Mouse (Mus musculus) right cerebral cortex, postnatal 14 days (tissue): Measurements from ENCODE around the gene H2-M10.2.

Experiments used
- DNase-seq: peaks from one replicate; pipeline ENCODE4 v3.0.0; 2022

Gene H2-M10.2

DNA sequence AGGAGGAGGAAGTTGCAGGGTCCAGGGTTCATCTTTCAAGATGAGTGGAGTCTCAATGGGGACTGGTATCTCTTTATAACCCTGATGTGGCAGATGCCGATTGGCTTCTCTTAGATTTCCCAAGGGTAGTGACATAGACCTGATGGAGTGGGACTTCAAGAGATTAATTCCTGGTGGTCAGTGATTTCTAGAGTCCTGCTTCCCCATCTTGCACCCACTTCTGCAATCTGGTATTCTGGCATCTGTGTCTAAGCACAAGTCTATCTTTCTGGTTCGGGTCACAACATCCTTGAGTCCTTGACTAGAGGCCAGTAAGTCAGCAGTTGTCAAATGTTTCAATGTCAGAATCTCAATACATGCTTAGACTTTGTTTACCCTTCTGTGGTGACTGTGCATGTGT is at the start of gene H2-M10.2:
H2-M10.2 (minus strand) TSS at position 101 of the 400 bp plus-strand sequence.
- no peak for DNase-seq

DNA sequence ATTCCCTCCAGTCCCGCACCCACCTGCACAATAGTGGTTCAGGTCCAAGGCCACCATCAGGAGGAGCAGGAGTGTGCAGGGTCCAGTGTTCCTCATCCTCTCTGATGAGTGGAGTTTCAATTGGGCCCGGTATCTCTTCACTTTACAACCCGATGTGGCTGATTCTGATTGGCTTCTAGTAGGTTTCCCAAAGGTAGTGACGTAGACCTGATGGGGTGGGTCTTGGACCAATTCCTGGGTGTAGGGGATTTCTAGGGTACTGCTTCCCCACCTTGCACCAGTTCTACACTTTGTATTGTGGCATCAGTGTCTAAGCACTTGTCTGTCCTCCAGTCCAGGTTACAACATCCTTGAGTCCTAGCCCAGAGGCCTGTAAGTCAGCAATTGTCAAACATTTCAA is 39.8 kb upstream of the H2-M10.2 start, which contains the start of gene H2-M10.1:
H2-M10.1 (minus strand) TSS at position 101 of the 400 bp plus-strand sequence.
- no peak for DNase-seq

DNA sequence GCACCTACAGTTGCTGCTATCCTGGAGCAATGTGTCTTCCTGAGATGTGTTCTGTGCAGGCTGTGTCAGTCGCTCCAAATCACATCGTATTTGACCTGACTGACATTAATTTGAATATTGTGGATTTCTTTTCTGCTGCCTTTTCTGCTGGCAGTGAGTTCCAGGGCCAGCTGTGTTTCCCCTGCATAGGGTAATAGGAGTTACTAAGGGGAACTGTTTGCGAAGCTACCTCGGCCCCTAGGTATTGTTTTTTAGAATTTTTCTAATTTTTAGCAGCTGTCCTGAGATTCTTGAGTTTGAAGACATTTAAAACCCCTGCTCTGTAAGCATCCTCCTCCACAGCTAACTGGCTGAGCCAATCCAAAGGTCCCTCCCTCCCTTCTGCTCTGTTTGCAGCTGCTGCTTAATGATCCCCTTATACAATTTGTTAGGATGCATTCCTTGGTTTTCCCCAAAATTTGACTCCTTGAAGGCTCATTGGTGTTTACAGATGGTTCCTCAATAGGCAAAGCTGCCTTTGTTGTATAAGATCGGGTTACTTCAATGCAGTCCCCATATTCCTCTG is 29.5 kb upstream of the H2-M10.2 start:
- DNase-seq = no peak

DNA sequence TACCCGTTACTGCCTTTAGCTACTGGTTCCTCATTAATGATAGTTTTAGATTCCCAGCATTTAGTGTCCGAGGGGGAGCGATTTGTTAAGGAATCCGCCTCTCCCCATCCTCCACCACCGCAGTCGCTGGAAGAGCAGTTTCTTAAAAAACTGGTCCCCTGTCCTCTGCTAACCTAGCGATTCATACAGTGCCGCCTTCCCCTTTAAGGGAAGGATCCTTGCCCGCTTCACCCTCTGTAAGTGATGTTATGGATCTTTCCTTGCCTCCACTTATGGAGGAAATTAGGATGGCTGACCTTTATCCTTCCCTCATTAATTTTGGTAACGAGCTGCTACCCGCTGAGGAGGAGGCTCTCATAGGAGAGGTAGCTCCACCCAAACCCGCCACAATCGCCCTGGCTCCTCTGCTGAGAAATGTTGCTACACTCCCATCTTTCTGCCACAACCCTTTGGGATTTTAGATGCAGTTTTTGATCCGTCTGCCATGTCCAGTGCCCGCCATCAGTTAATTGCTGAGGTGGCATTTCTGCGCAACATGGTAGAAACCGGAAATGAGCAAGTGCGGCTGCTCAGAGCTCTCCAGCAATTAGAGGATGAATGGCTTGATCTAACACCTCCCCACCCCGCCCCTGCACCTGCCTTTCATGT is 28.9 kb upstream of the H2-M10.2 start:
- peak; percentile 61 for DNase-seq

DNA sequence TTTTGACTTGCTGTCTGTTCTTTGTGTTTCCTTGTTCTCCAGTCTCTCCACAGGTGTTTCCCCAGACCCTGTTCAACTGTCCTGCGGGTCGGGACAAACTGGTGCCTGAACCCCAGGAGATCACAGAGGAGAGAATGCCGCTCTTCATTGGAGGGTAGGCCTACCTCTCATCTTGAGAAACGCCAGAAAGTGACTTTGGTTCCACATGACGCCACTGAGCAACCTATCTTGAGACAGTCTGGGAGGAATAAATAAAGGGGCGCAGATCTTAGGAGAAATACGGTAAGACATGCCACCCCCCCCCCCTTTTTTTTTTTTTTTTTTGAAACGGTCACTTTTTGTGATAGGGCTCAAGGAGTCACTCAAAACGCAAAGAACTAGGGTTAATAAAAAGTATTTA is 28.2 kb upstream of the H2-M10.2 start:
- DNase-seq = no peak

DNA sequence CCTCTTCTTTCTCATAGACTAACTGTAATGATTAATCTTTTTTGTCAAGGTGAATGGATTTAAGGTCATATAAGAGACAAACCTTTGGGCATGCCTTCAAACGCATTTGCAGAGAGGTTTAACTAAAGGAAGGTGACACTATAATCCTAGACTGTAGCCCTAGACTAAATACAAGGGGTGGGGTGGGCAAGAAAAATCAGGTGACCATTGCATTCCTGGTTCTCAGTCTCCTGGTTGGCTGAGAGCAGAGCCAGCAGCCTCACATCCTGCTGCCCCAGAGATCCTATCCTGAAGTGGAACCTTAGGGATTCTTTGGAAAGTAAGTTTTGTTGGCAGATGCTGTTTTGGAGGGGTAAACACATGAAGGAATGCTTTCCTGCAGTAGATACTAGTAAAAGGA is 23.0 kb upstream of the H2-M10.2 start:
- no peak for DNase-seq

DNA sequence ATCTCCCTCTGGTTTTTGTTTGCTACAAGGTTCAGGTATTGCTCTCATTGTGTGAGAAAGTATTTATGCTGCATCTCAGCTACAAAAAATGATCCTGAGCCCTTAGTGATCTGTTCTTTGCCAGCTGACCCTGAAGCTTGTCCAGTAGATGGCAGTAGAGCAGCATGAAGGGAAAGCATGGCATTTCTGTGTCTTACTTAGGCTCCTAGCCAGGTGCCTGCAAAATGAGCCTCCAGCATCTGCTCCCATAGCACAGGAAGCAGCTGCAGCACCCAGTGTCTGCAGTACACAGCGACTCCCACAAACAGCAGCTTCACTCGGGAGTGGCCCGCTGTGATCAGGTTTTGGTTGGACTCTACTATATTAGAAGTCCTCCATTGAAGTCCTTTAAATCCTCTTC is 22.6 kb upstream of the H2-M10.2 start:
- peak; percentile 66 for DNase-seq

DNA sequence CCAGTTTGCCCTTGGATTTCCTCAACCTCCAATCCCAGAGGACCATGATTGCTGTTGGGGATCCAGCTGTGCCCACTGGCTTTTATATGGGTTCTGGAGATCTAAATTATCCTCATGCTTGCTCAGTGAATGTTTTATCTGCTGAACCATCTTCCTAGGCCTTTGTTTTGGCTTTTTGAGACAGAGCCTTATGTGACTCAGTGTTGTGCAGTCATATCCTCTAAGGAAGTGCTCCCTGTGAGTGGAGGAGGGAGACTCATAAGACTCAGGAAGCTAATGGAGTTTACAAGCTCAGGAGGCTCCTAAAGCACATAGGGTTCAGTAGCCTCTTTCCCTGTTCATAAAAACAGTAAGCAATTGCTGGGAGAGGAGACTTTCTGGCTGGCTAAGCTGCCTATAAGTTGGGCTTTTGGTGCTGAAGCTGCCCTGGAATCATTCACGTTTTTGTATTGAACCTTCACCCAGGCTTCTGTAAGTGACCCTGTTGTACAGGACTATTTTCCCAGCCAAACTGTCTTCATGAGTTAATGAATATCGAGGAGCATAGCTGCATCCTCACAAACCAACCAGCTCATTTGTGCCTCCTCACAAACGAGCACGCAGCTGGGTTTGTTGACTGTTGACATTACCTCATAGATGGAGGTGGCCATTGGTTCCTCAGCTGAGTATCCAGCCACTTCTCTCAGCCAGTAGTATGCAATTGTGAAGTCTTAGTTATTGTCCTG is 4.6 kb downstream of the H2-M10.2 start:
- DNase-seq = no peak

DNA sequence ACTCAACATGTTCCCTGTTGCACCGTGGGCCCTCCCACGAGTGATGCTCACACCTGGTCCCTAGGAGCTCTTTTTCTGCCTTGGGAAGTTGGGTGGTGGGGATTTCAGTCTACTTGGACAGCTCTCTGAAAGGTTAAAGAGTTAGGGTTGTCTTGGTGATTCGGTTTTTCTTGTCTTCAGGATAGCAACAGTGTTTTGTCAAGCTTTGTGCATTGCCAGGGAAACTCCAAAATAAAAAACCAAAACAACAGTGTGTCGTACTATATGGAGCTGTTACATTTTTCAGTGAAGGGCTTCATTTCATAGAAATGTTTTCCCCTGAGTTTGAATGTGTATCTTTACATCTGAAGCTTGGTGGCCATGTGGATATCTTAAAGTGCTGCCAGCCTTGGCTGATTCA is 11.5 kb downstream of the H2-M10.2 start:
- DNase-seq = no peak

DNA sequence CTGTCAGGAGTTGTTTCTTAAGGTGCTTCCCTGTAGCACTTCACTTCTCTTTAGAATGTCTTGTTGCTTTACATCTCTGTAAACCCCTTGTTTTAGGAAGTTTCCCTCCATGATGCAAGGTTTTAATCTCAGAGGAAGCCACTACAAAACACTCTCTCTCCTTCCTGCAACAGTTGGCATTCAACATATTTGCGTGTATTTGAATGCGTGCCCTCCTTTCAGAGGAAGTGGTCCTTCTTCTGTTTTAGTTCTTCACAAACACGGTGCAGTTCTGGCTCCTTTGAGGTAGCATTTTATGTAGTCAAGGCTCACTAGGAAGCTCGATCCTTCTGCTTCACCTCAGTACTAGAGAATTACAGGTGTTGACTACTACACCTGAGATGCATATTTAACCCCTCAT is 12.5 kb downstream of the H2-M10.2 start:
- no peak for DNase-seq

DNA sequence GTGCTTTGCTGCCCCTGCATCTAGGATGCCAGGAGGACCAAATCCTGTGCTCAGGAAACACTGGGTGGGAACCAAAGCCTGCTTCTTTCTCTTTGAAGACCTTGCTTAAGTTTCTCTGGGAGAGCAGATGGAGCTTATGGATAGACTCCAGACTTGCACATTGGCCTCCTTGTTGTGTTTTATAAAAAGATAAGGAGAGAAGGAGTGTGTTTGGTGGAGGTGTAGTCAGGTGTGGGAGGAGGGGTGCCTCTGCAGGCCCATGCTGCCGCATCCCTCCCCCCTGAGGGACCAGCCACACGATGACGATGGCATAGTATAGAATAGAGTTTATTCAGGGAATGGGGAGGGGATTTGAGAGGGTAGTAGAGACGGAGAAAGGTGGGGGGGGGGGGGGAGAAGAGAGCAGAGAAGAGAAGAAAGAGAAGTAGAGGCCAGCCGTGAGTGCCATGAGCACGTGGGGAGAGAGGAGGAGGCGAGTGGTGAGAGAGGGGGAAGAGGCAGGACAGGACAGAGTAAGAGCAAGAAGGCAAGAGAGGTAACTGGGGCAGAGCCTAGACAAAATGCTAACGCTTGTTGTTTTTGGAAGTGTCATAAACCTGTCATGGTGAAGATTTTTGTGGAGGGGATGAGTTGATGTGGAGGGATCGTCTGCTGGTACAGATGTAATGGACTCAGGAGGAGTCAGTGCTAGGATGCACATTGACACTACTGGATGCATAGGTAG is 13.5 kb downstream of the H2-M10.2 start:
- DNase-seq = no peak

DNA sequence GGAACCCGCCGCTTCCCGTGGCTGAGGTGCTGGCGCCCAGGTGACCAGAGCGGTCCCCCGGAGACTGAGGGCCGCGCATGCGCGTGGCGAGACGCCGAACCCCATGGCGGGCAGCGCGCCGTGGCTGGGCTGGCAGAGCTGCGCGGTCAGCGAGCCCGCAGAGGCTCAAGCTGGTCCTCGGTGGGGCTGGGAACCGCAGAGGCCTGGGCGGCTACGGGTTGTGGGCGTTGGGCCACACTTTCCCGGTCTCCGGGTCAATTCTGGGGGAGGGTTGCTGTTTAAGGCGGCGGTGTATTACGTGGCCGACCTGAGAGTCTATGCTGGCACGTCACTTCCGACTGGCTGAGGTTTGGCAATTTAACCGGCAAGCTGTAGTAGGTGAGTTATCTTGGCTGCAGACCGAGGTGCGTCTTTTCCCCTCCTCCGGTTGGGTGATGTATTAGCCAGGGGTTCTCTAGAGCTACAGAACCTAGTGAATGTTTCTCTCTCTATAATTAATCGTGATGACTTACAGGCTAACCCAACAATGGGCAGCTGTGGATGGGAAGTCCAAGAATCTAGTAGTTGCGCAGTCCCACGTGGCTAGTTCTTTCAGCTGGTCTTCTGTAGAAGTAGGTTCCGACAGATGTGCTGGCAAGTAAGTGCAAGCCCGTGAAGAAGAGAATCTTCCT is 14.6 kb downstream of the H2-M10.2 start, which contains the start of gene Trim39:
Trim39 (minus strand) TSS at position 662 of the 671 bp plus-strand sequence.
- no peak for DNase-seq

DNA sequence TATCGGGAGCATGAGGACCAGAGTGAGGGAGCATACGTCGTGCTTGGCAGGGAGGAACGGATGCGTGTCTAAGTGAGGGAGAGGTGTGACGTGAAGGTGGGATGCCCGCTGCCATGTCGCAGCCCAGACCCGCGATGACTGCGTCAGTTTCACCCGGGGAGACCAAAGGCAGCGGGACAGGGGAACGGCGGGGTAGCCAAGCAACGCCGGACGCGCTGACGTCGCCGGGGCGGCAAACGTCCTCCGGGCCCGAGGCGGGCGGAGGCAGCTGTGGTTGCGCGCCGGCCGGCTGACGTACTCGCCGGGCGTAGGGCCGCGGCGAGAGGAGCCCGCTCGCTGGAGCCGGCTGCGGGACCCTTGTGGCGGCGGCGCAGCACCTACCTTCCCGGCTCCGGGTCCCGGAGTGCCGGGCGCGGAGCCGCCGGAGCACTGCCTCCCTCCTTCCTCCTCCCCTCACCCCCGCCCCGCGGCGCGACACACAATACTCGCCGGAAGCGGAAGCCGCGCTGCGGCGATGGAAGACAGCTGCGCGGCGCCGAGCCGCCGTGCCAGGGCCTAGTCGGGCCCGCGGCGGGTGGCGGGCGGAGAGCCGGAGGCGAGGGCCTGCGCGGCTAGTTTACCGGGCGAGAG is 15.2 kb downstream of the H2-M10.2 start:
- peak; percentile 88 for DNase-seq

DNA sequence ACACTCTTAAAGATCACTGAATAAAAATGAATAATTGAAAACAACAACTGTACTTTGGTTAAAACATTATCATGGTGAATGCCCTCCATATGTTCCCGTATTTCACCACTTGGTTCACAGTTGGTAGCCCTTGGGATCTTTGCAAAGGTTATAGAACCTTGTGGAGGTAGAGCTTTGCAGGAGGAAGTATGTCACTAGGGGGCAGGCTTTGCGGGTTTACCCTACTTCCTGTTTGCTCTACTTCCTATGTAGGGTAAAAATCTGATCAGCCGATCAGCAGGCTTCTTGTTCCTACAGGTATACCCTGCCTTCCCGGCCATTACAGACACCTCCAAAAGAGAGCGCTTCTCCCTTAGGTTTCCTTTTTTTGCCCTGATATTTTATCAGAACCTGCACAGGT is 20.5 kb downstream of the H2-M10.2 start:
- no peak for DNase-seq

DNA sequence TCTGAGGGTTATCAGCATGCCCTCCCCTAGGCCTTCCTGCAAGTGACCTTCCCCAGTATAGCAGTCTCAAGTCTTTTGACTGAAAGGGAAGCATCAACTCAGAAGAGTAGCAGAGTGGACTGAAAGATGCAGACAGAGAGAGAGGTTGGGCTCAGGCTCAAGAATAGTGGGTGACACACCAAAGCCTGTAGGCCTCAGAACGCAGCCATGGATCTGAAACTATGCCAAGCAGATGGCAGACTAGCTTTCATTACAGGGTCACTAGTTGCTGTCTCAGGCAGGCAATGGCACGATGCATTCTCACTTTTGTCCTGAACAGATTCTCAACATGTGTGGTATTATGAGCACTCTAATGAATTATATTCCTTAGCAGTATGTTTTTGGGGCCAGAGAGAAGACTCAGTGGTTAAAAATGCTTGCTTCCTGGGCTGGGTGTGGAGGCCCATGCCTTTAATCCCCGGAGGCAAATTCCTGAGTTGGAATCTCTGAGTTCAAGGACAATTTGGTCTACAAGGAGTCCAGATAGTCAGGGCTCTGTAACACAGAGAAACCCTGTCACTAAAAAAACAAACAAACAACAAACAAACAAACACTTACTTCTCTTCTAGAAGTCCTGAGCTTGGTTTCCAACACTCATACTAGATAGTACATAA is 21.9 kb downstream of the H2-M10.2 start:
- DNase-seq = no peak

DNA sequence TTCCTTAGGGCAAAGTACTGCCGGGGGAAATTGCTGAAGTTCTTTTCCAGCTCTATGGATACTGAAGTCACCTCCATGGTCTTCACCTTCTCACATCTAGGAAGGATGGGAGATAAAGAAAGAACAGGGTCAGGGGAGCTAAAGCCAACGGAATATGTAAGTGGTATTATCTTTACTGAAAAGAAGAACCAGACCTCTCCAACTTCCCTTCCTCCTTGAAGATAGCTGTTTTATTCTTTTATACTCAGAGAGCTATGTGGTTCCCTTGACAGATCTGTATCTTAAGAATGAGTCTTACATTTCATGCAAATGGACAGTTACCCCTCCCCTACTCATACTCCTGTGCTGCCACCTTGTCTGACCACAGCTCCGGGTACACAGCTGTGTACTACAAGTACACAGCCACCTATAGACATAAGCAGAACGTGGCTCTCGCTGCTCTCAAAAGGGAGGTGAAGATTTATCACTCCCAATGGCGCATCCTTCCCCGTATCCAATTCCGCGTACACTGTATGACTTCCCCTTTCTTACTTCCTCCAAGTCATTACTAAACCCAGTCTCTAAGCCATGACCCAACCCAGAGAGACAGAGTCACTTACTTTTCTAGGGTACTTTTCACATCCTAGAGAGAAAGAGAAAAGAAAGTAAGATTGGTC is 24.7 kb downstream of the H2-M10.2 start:
- no peak for DNase-seq

DNA sequence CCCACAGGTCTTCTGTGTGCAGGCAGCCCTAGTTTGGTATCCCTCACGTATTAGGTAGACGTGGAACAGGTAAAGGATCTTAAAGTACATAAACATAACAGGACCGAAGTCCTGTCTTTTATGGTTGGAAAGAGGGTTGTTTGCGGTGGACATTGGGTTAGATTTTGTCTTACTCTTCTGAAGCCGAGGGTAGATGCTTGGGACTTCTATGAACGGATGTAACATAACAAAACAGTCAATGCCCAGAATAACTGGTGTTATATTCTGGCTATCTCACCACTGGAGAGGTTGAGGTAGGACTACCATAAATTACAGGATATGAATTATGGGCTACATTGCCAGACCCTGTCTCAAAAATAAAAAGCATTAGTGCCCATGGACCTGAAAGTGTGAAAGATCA is 28.3 kb downstream of the H2-M10.2 start, which contains the start of gene Rpp21:
Rpp21 (minus strand) TSS at position 101 of the 400 bp plus-strand sequence.
- DNase-seq = no peak

DNA sequence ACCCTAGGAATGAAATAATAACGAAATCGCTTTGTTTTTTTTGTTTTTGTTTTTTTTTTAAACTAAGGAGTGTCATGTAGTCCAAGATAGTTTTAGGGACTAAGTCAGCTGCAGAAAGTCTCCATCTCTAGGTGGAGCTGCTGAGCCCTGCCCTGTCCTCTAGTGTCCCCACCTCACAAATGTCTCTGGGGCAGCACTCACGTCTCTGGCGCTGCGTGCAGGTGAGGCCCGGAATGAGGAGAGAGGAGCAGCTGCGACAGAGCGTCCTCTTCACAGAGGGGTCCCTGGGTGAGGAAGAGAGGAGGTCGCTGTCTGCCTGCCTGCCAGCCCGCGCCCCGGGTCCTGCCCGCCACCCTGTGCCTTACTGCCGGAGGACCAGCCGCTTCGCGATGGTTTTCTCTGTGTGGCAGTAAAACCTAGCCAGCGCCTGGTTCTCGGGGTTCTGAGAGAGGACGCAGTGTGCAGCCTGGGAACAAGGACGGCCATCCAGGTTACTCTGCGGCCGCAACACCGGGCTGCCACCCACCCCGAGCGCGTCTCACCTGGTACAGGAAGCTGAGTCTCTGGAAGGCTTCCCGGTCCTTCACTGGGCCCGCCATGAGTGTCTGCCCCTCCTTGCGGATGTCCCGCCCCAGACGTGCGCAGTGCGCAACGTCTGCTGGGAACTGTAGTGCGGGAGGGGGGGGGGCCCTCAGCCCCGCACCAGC is 28.9 kb downstream of the H2-M10.2 start:
- DNase-seq = peak; percentile 81

DNA sequence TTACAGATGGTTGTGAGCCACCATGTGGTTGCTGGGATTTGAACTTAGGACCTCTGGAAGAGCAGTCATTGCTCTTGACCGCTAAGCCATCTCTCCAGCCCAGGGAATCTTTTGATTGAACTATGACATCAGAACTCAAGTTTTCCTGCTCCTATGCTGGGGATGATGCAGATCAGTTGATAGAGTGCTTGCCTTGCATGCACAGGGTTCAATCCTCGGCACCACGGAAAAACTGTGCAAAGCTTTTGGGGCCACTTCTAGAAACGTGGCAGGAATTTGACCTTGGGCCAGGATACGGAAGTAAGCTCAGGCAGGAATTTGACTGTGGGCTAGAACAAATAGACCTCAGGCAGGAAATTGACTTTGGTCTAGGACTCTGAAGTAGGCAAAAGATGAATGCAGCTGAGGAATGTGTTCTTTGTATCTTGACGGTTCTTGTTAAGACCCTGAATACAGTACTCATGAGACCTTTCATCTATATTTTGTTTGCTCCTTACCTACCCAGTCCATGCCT is 33.1 kb downstream of the H2-M10.2 start:
- no peak for DNase-seq

DNA sequence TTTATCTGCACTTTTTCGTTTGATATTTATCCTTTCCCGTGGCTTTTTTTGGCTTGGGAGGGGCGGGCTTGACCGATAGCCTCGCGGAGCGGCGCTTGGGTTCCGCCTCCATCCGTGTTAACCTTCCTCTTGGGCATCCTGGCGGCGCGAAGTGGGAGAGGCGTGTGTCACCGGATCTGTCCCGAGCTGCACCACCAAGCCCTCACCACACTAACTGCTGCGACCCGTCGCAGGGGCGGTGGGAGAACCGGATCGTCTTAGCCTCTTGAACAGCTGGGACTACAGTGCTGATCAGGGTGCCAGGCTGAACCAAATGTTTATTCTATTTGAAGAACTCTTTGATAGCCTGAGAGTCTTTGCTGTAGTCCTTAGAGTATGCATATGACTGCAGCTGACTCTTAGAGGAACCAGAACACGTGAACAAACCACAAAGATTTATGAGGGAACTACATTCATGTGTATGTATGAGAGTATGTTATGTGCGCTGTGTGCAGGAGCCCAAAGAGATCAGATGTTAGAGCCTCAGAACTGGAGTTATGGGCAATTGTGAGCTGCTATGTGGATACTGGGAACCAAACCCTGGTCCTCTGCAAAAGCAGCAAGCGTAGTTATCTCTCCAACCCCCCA is 33.9 kb downstream of the H2-M10.2 start:
- DNase-seq = no peak
